Mouse (Mus musculus) gastrocnemius, postnatal 36 days (tissue): Measurements from ENCODE around the gene Copz1. TPM values are rescaled to one million over a fixed set of nuclear protein-coding genes. Genes with fewer than 3 reads are reported as not detected.

ENCODE experiments used
- DNase-seq, 2 experiments: peaks; one replicate each; pipeline ENCODE4 v3.0.0; 2022
- intact Hi-C: fragments of 180-260 bp; cut with DNase I; formaldehyde crosslinking; loops from one replicate; pipeline ENCODE4 v1.15.1; 2025
- microRNA-seq, 2 experiments: library from miRNA; unstranded; fragments of <30 nt; microRNA quantifications; one replicate each; pipeline ENCODE4 v1.2.0; 2021
- total RNA-seq, 2 experiments: library from RNA; stranded (reverse); gene quantifications; 2 replicates each; pipeline ENCODE4 v1.2.3; 2021

Gene Copz1
- total RNA-seq, 2 experiments from 2014 or later, result 33.4 to 34.6 TPM

DNA sequence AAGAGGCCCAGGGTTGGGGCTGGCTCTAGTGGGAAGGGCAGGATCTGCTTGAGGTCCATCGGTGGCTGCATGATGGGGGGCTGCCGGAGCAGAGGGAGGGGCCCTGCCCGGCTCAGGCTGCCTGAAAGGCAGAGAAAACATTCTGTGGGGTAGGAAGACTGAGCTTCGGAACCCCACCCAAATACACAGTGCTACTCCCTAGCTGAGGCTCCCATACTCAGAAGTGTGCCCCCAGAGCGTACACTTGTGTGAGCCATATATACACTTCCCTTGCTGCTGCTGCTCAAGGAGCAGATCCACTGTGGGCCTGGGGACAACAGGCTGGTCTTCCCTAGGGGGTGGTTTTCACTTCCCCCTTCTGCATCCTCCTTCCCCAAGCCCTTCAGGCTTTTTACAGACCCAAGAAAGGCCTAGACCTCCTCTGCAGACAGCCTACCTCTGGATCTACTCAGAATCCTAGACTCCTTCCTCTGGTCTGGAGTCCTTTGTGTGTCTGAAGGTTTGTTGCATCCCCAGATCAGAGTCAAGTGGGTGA, 60.6 kb downstream of the Copz1 start:
- DNase-seq, result no peak
- intact Hi-C loops, result no loop called here

- no peak for DNase-seq
- intact Hi-C loops, result no loop called here
Measured at GRCm38 (mm10) chr15:103333738-103334137, 61.2 kb downstream of the Copz1 start.

GRCm38 (mm10) chr15:103334194-103334593, 61.7 kb downstream of the Copz1 start:
- no peak for DNase-seq
- intact Hi-C loops, result no loop called here

DNA sequence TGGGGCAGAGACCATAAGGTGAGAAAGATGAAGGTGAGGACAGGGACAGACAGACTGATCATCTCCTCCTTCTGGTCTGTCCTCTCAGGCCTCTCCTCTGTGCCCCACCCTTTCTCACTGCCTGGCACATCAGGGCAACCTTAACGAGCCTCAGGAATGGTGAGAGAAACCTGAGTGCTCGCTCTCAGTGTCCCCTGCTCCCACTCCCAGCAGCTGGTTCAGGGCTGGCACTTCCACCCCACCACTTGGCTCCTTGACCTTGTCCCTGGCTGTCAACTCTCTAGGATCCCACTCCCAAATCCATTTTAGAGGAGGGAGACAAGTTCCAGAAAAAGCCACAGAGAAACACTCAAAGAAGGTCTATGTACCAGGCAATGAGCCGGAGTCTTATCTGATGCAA, 62.5 kb downstream of the Copz1 start:
- no peak for DNase-seq

DNA sequence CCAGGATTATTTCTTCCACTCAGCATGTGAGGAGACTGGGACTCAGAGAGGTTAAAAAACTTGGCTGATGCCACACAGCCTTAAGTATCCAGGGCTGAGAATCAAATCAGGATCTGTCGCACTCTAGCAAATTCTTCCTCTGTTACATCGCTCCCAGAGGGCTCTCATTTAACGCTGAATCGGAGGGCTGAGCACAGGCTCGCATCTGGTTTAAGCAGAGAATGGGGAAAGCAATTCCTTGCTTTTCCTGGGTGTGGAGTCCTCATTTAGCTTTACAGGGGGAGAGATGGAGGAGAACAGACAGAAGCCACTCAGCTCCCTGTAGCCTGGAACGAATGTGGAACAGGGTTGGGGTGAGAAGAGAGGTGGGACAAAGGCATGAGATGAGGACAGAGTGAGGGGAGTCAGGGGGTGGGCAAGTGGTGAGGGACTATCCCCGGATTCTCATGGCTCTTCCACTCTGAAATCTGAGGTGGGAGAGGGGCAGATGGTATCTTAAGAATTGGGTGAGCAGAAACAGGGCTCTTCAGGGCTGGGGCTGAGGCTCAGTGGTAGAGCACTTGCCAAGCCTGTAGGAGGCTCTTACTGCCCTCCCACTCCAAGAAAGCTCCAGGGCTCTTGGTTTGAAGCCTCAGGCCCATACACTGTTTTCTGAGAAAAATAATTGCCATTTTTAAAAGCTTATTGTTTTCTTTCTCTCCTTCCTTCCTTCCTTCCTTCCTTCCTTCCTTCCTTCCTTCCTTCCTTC, 63.1 kb downstream of the Copz1 start:
- intact Hi-C loops, result no loop called here
- no peak for DNase-seq

More for the DNA sequence above, 62.5 kb downstream of the Copz1 start:
- intact Hi-C loops, result no loop called here

DNA sequence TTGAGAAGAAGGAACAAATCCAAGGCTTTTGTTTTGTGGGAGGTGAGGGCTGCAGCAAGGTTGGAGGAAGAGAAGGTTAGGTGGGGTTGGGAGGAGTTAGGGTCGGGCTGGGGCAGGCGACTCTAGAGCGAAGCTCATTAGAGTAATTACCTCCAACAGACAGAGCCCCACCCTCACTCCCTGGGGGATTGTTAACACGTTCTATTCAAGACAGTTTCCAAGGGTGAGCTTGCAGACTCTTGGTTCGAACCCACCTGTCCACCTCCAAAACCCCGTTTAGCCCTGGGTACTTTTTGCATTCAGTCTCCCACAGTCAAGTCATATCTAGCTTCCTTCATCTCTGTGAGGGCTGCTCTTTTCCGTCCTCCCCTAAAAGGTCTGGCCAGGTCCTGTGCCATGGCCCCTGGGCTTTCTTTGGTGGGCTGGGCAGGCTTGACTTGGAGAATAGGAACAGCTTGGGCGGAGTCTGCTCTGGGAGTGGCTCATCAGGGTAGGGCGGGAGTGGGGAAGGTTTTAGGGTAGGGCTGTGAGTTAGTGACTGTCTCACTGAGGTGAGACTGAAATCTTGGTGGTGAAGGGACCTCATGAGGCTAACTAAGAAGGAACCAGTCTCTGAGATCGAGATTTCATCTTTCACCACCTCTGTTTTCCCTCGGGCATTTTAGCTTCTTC, 64.6 kb downstream of the Copz1 start:
- DNase-seq, result no peak
- intact Hi-C loops, result no loop called here

GRCm38 (mm10) chr15:103338829-103339165, 66.3 kb downstream of the Copz1 start:
- intact Hi-C loops, result no loop called here
- no peak for DNase-seq

DNA sequence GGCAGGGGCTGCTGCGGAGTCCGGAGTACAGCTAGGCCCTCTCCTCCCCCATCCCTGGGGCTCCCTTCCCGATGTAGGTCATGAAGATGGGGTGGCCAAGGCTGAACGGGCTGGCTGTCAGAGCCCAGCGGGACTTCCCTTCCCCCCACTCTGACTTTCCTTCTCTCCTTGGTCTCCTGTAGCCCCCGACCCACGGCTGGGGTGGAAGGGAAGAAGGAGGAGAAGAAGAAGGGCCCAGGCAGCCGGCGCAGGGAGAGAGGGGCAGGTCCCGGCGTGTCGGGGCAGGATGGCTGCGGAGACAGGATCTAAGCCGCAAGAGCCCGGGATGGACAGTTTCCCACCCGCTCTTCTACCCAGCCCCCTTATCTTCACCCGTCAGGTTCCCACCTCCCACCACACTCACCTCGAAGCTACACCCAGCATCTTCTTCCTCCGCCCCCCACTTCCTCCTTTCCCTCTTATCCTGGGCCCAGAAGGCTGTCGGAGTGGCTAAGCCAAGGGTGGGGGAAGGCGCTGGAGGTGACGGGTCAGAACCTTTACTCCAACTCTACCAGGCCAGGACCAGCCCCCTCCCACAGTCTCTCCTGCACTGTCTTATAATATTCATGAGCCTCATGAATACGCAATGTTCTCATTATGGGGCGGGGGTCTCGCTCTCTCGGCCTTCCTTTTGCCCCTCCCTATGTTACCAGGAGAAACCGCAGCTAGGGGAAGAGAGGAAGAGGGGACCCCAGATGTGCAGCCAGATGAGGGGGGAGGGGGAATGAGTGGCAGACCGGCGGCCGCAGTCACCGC, 66.8 kb downstream of the Copz1 start:
- intact Hi-C loops, result no loop called here
- DNase-seq, result no peak

GRCm38 (mm10) chr15:103339961-103340337, 67.4 kb downstream of the Copz1 start, which contains the start of gene Zfp385a:
TSS of gene Zfp385a (minus strand) at chr15:103340093.
- intact Hi-C loops, result no loop called here
- DNase-seq, result no peak

DNA sequence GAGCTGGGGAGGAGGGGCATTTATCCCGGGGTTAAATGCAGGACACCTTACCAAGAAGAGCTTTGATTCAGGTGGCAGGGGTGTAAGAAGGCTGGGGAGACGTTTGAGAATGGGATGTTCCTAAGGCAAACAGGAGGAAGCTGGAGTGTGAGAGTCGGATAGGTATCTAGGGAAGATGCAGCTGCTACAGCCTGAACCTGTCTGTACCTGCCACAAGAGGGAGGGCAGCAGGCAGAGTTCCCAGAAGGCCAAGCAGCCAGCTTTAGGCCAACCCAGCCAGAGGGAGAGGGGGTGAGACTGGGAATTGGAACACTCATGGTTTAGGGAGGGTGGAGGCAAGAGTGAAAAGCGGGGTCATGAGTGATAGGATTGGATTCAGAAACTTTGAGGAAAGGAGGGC, 68.3 kb downstream of the Copz1 start:
- intact Hi-C loops, result no loop called here
- no peak for DNase-seq

- DNase-seq, result no peak
- intact Hi-C loops, result no loop called here
Measured at GRCm38 (mm10) chr15:103341547-103341946, 69.0 kb downstream of the Copz1 start.

DNA sequence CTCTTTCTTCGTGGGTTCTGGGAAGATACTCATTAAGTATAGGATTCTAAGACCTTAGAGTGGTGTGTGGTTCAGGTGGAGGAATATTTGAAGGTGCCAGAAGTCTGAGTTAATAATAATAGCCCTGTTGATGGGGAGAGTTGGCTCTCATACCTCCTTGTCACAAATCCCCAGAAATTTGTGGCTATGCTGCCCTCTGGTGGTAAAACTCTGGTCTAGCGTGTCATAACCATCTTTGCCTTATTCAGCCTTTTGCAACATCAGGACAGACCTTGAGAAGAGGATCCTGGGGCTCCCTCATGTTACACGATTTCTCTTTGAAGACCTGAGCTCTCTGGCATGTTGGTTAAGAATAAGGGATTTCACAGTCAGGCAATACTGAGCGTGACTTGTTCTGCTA, 69.9 kb downstream of the Copz1 start:
- DNase-seq, result peak in 1 of 2 experiments; percentile 71
- intact Hi-C loops, result no loop called here

DNA sequence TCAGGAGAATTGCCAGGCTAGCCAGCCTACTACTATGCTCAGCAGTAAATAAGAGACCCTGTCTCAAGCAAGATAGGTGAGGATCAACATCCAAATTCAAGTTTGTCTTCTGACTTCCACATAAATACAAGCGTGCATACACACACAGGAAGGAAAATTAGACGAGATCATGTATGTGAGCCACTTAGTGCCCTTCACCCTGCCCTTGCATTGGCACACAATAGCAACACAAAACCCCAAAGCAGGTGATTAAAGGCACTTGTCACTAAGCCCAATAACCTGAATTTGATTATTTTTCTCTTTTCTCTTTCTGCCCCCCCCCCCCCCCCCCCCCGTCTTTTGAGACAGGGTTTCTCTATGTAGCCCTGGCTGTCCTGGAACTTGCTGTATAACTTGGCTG, 70.5 kb downstream of the Copz1 start:
- intact Hi-C loops, result no loop called here
- DNase-seq, result no peak

- DNase-seq, result no peak
- intact Hi-C loops, result no loop called here
Measured at GRCm38 (mm10) chr15:103343556-103343955, 71.0 kb downstream of the Copz1 start.

DNA sequence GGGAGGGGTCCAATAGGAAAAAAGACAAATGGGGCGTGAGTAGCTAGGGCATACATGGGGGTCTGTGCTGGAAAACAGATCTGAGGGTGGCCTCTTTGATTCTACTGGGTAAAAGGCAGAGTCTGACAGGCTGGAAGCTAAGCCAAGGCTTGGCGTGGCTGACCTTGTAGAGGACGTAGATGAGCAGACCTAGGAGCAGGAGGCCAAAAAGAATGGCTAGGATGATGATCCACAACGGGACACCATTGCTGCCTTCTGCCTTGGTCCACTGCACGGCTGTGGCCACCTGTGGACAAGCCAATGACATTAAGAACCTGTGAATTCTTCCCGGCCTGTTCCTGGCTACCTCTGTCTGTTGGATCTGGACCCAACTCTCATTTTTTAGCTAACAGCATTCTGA, 73.3 kb downstream of the Copz1 start:
- no peak for DNase-seq
- intact Hi-C loops, result no loop called here

- intact Hi-C loops, result loop anchor here (1.0 kb wide), 1 partner anchor 40 kb away; no protein-coding TSS in a partner anchor
Measured at GRCm38 (mm10) chr15:103347275-103347684, 74.8 kb downstream of the Copz1 start.

More at GRCm38 (mm10) chr15:103347275-103347684, 74.8 kb downstream of the Copz1 start:
- DNase-seq, result peak in 1 of 2 experiments; percentile 70

Small RNAs within 50 kb of the gene (microRNA-seq; reads per million reads assigned to microRNA genes)
- gene Mir148b, result 84.6 to 174 reads per million in 2 experiments

Other genes with a start within 250 kb of the Copz1 start
- gene Smug1, start 105.6 kb upstream of the Copz1 start, total RNA-seq, result 10 to 100 TPM in 1 of 2 experiments, 1 to 10 TPM in 1; 9.9 to 11.3 TPM
- 10 to 100 TPM; 26.4 to 26.6 TPM for gene Cbx5, start 32.9 kb upstream of the Copz1 start, total RNA-seq
- 100 to 1,000 TPM in 1 of 2 experiments, 10 to 100 TPM in 1; 80.3 to 101 TPM for gene Hnrnpa1, start 32.3 kb upstream of the Copz1 start, total RNA-seq
- gene Nfe2, start 14.3 kb upstream of the Copz1 start, total RNA-seq, result not detected
- gene Gpr84, start 37.9 kb downstream of the Copz1 start, total RNA-seq, result not detected
- gene Zfp385a, start 67.4 kb downstream of the Copz1 start, total RNA-seq, result 10 to 100 TPM in 1 of 2 experiments, 1 to 10 TPM in 1; 8.7 to 12.7 TPM
- gene Itga5, start 94.0 kb downstream of the Copz1 start, total RNA-seq, result 1 to 10 TPM; 8.7 to 9.1 TPM
- not detected for gene Gtsf1, start 157.8 kb downstream of the Copz1 start, total RNA-seq
- not detected for gene Gtsf2, start 175.8 kb downstream of the Copz1 start, total RNA-seq
- gene Nckap1l, start 181.1 kb downstream of the Copz1 start, total RNA-seq, result 1 to 10 TPM; 1.2 to 1.3 TPM
- under 1 TPM; 0.26 to 0.44 TPM for gene Pde1b, start 230.3 kb downstream of the Copz1 start, total RNA-seq